Mouse (Mus musculus) lung, adult 2 months (tissue): Measurements from ENCODE around the gene Aldh3b1. TPM values are rescaled to one million over a fixed set of nuclear protein-coding genes. Genes with fewer than 3 reads are reported as not detected.

Experiments
- DNase-seq: peaks from one replicate; pipeline ENCODE4 v3.0.0; 2022
- H3K4me1 ChIP-seq: fragments of 200-500 bp; 2 replicates; pipeline ENCODE4 v1.6.1; 2011; ENCODE audit warnings: low read length; ENCODE audit not compliant: control insufficient read depth, insufficient read depth
- H3K4me3 ChIP-seq: fragments of 200-500 bp; replicated peaks from 2 replicates; pipeline ENCODE3; 2011; ENCODE audit warnings: low read depth, mild to moderate bottlenecking, control low read depth, low read length; ENCODE audit errors: extremely low read depth
- CTCF ChIP-seq: fragments of 200-500 bp; IDR thresholded peaks from 2 replicates; pipeline ENCODE4 v1.5.1; 2011; ENCODE audit warnings: mild to moderate bottlenecking, low read length, control low read depth; ENCODE audit not compliant: insufficient read depth
- POLR2A ChIP-seq: fragments of 200-500 bp; IDR thresholded peaks from 2 replicates; pipeline ENCODE4 v1.6.1; 2011; ENCODE audit warnings: low read depth, mild to moderate bottlenecking, control low read depth, low read length, borderline replicate concordance; ENCODE audit errors: extremely low read depth
- WGBS: fragments of 180-500 bp; shearing (Covaris S2); methylation state at CpG from one replicate; pipeline ENCODE4 v1.1.7; 2018; 5-methylcytosine and 5-hydroxymethylcytosine counted together
- polyA plus RNA-seq: library from polyadenylated mRNA; depleted of rRNA; stranded (reverse); fragments of >200 nt; gene quantifications from 2 replicates; pipeline ENCODE4 v1.2.3, GENCODE M21; 2012

Aldh3b1 gene
- polyA plus RNA-seq, 1 experiment: 85.0 TPM

GRCm38 (mm10) chr19:3946715-3947114, 17.1 kb upstream of the Aldh3b1 start:
- peak; percentile 64 for DNase-seq
- Histone ChIP-seq H3K4me1 (no peaks in the 10 kb centered on the region), H3K4me3 (no peak overlapping the region)
- 35% methylated on average over 2 of the region's 2 CpGs for WGBS
- TF ChIP-seq CTCF (peak; percentile 96), POLR2A (no peak)

GRCm38 (mm10) chr19:3945872-3946564, 16.4 kb upstream of the Aldh3b1 start:
- TF ChIP-seq POLR2A (no peak), CTCF (no peak)
- no peak for DNase-seq
- Histone ChIP-seq H3K4me1 (no peaks in the 10 kb centered on the region), H3K4me3 (no peak overlapping the region)
- 29% methylated on average over 10 of the region's 10 CpGs for WGBS

- H3K4me1 ChIP-seq: no peaks in the 10 kb centered on the region
- WGBS: 32% methylated on average over 27 of the region's 27 CpGs
- H3K4me3 ChIP-seq: no peak overlapping the region
- peak; percentile 71 for DNase-seq
- no peak for TF ChIP-seq CTCF
- no peak for TF ChIP-seq POLR2A
Observed at GRCm38 (mm10) chr19:3942986-3943735, 13.6 kb upstream of the Aldh3b1 start.

- 79% methylated on average over 7 of the region's 7 CpGs for WGBS
- Histone ChIP-seq H3K4me3 (no peak overlapping the region), H3K4me1 (no peaks in the 10 kb centered on the region)
- no peak for DNase-seq
- TF ChIP-seq POLR2A (no peak), CTCF (no peak)
Observed at GRCm38 (mm10) chr19:3942315-3942714, 12.7 kb upstream of the Aldh3b1 start.

- 12% methylated on average over 22 of the region's 22 CpGs for WGBS
- peak overlapping the region; percentile 86 for H3K4me3 ChIP-seq
- TF ChIP-seq POLR2A (peak; percentile 55; the same call in 1 of the 2 replicates), CTCF (no peak)
- DNase-seq: peak; percentile 71
- peaks cover 4% of the 10 kb centered on the region for H3K4me1 ChIP-seq
Observed at GRCm38 (mm10) chr19:3935896-3936850, 6.6 kb upstream of the Aldh3b1 start.

GRCm38 (mm10) chr19:3935032-3935895, 5.7 kb upstream of the Aldh3b1 start, which contains the start of gene Unc93b1:
Gene Unc93b1 (plus strand): TSS chr19:3935186.
- WGBS: 4% methylated on average over 42 of the region's 42 CpGs
- Histone ChIP-seq H3K4me1 (peaks cover 5% of the 10 kb centered on the region), H3K4me3 (peak within 1 kb of the TSS; percentile 86)
- TF ChIP-seq CTCF (no peak), POLR2A (peak; percentile 74; the same call in 1 of the 2 replicates)
- DNase-seq: peak; percentile 68

- 84% methylated on average over 9 of the region's 9 CpGs for WGBS
- DNase-seq: no peak
- Histone ChIP-seq H3K4me1 (peaks cover 20% of the 10 kb centered on the region), H3K4me3 (no peak overlapping the region)
- TF ChIP-seq POLR2A (no peak), CTCF (no peak)
Observed at GRCm38 (mm10) chr19:3931716-3932115, 2.1 kb upstream of the Aldh3b1 start.

- TF ChIP-seq CTCF: no peak
- TF ChIP-seq POLR2A: no peak
- WGBS: 67% methylated on average over 21 of the region's 21 CpGs
- Histone ChIP-seq H3K4me1 (peaks cover 23% of the 10 kb centered on the region), H3K4me3 (no peak overlapping the region)
- DNase-seq: no peak
Observed at GRCm38 (mm10) chr19:3930262-3931057, 852 bp upstream of the Aldh3b1 start.
